Mouse (Mus musculus): ENCODE measurements around the gene Rfx2.

Gene Rfx2

DNA sequence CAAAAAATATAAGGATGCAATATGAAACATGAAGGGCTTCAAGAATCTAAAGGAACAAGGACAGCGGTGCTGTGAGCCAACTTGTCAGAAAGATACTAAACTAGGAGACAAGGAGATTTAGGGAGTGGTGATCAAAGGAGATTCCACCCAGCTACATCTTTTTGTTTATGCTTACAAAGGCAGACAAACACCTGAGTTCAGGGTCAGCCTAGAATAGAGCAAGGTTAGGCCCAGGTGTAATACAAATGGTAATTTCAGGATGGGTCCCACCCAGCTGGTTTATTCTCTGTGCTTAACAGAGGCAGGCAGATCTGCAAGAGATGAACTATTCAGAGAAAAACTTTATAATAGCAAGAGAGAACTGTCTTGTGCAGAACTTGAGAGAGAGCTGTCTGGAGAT, 2.6 kb upstream of the Rfx2 start:
- no peak for DNase-seq (ENCODE audit: low read depth, low spot score)

DNA sequence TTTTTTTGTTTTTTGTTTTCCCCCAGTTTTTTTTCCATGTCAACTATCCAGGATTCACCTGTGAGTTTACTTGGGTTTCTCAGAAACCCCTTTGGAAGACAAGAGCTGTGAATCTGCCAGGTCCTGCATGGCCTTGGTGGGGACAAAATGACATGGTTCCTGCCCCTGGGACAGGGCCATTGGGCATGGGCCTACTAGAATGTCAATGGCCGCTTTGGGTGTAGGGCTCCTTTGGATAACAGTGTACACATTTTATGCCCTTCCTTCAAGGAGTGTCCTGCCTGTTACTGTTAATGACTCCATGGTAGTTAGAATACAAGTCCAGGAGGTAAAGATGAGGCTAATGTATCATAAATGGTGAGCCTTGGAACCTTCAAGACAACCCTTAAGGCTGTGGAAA, 2.1 kb upstream of the Rfx2 start:
- no peak for DNase-seq (ENCODE audit: low read depth, low spot score)

- peak; percentile 96 for DNase-seq (ENCODE audit: low read depth, low spot score)
Observed at GRCm38 (mm10) chr17:56831111-56831816, 451 bp upstream of the Rfx2 start.

DNA sequence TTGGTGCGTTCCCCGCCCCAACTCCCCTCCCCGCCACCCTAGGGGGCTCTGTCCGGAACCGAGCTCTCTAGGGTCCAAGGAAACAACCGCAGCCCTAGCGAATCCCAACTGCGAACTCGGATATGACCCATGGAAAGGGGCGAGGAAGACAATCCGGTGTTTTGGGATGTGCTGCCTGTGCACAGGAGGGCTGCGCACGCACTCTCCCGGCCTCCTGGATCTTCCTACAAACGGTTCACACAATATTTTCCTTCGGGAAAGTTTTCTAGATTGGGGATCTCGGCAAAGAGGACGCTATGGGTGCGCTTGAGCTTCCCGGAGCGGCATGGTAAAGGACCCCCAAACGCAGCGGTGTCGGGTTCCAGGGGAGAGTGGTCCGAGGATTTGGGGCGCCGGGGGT, 1.0 kb downstream of the Rfx2 start:
- no peak for DNase-seq (ENCODE audit: low read depth, low spot score)

DNA sequence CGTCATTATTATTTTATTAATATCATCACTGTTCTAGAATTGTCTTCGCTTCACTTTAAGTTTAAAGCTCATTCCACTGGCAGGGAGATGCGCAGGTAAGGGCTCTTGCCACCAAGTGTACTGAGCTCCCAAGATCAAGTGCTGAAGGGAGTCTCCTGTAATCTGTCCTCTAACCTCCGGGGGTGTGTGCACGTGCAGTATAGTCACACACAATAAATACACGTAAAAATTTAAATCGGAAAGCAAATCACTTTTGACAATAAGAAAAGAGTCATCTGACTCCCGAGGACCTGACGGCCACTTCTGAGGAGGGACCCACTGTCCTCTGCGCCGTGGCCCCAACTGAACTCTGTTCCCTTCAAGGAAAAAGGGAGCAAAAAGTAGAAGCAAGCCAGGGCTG, 1.6 kb downstream of the Rfx2 start:
- no peak for DNase-seq (ENCODE audit: low read depth, low spot score)

GRCm38 (mm10) chr17:56826718-56827117, 4.1 kb downstream of the Rfx2 start:
- peak; percentile 57 for DNase-seq (ENCODE audit: low read depth, low spot score)

- DNase-seq (ENCODE audit: low read depth, low spot score): no peak
Observed at GRCm38 (mm10) chr17:56823352-56823751, 7.5 kb downstream of the Rfx2 start.

- no peak for DNase-seq (ENCODE audit: low read depth, low spot score)
Observed at GRCm38 (mm10) chr17:56822380-56822779, 8.4 kb downstream of the Rfx2 start.

- no peak for DNase-seq (ENCODE audit: low read depth, low spot score)
Observed at GRCm38 (mm10) chr17:56819694-56820111, 11.1 kb downstream of the Rfx2 start.

DNA sequence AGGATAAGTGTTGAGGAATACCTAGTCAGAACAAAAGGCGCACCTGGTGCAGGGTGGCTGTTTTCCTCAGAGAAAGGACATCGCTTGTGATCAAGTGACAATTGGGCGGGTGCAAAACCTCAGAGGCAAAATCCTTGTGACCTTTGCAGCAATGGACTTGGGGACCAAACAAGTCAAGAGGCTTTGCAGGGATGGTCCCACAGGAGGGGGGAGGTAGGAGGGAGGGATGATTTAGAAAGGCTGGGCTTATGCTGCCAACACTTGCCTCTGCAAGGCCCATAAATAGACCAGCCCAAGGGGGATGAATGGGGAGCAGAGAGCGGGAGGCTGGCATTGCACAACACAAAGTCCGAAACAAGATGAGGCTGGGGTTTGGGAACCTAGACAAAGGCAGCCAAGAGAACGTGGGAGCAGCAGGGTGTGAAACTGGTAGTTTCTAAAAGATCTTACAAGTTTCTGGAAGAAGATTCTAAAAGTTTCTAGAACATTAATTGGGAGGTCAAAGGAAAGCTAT, 11.7 kb downstream of the Rfx2 start:
- no peak for DNase-seq (ENCODE audit: low read depth, low spot score)

DNA sequence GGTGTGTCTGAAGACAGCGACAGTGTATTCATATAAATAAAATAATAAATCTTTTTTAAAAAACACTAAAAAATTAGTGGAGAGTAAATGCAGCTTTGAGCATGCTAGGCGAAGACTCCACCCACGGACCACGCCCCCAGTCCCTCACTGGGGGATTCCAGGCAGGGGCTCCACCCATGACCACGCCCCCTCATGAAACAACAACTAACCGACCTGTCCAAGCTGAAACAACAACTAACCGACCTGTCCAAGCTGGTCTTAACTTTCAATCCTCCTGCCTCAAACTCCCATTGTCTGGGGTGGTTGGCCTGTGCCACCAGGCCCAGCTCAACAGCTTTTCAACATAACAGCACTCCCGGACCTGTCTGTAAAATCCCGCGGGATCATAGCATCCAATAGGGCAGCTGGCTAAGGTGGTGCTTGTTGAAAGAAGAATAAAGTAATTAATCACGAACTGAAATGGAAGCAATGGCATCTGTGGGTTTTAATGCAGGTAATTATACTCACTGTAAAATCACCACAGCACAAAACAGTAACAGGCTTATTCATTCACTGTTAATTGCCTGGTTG, 12.7 kb downstream of the Rfx2 start:
- no peak for DNase-seq (ENCODE audit: low read depth, low spot score)

- DNase-seq (ENCODE audit: low read depth, low spot score): no peak
Observed at GRCm38 (mm10) chr17:56815057-56815345, 15.8 kb downstream of the Rfx2 start.

DNA sequence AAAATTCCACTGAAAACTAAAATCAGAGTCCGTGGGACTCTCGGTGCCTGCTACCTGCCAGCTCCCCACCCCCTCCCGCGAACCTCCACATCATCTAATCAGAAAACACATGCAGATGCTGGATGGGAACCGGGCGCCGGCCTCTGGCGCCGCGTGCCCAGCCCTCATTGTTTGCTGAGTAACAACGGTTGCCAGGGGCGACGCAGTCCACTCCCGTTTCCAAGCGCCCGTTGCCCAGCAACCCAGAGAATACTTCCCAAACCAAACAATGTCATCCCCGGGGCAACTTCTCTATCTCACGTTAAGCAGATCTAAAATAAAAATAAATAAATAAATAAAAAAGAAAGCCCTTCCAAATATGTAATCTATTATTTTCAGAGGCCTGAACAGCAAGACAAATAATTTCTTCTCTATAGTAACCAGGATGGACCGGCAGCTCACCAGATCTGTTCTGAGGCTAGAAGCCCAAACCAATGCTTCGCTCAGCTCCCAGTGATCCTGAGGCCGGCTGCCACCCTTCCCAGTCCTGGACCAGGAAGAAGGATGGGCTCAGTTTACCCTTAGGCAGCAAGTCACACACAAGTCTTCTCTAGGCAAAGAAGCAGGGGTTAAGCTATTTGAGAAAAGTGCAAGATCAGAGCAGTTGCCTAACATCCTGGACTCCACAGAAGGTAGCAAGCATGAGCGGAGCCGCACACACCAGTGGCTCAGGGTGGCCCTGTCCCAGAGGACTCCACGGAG, 16.3 kb downstream of the Rfx2 start:
- peak; percentile 69 for DNase-seq (ENCODE audit: low read depth, low spot score)

GRCm38 (mm10) chr17:56810245-56810644, 20.6 kb downstream of the Rfx2 start:
- no peak for DNase-seq (ENCODE audit: low read depth, low spot score)

GRCm38 (mm10) chr17:56808518-56808917, 22.3 kb downstream of the Rfx2 start:
- no peak for DNase-seq (ENCODE audit: low read depth, low spot score)

GRCm38 (mm10) chr17:56805784-56806183, 25.0 kb downstream of the Rfx2 start:
- no peak for DNase-seq (ENCODE audit: low read depth, low spot score)

- no peak for DNase-seq (ENCODE audit: low read depth, low spot score)
Observed at GRCm38 (mm10) chr17:56804952-56805351, 25.9 kb downstream of the Rfx2 start.

DNA sequence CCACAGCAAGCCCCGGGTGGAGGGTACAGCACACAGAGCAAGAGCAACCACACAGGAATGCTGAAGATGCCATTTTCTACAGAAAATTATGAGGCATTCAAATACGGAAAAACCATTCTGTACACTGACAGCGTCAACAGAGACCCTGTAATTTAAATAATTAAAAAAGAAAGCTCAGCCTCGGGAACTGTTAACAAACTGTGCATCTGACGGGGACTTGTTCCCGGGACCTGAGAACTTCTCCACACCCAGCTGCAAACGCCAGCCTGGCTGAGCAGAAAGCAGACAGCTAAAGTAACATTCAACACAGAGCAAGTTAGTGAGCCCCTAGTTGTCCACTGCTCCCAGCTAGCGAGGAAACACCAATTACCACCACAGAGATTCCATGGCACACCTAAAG, 28.7 kb downstream of the Rfx2 start:
- no peak for DNase-seq (ENCODE audit: low read depth, low spot score)

GRCm38 (mm10) chr17:56799276-56799675, 31.5 kb downstream of the Rfx2 start:
- DNase-seq (ENCODE audit: low read depth, low spot score): no peak

- DNase-seq (ENCODE audit: low read depth, low spot score): no peak
Observed at GRCm38 (mm10) chr17:56793614-56794319, 37.0 kb downstream of the Rfx2 start.

DNA sequence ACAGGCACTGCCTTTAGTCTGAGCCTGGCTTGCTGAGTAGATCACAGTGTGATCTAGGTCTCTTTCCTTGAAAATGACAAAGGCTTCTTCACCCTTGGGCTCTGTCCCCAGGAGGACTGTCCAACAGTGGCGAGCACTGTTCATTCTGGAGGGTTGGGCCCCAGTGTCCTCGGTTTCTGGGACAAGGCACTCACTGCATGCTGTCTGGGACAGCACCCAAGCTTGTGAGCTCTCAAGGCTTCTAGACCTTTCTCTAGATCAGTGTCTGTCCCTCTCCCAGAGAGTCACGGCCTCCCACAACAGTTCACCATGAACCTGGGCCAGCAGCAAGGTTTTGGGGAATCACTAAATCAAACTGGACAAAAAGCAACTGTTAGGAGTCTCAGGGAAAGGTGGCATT, 38.2 kb downstream of the Rfx2 start:
- no peak for DNase-seq (ENCODE audit: low read depth, low spot score)

- no peak for DNase-seq (ENCODE audit: low read depth, low spot score)
Observed at GRCm38 (mm10) chr17:56789286-56789685, 41.5 kb downstream of the Rfx2 start.
